Mouse (Mus musculus): ENCODE data around the gene Vegfa. TPM values are rescaled to one million over a fixed set of nuclear protein-coding genes. Genes with fewer than 3 reads are reported as not detected.

Vegfa gene
- polyA plus RNA-seq (2017; shearing (Covaris generic)) = 4.4 TPM

DNA sequence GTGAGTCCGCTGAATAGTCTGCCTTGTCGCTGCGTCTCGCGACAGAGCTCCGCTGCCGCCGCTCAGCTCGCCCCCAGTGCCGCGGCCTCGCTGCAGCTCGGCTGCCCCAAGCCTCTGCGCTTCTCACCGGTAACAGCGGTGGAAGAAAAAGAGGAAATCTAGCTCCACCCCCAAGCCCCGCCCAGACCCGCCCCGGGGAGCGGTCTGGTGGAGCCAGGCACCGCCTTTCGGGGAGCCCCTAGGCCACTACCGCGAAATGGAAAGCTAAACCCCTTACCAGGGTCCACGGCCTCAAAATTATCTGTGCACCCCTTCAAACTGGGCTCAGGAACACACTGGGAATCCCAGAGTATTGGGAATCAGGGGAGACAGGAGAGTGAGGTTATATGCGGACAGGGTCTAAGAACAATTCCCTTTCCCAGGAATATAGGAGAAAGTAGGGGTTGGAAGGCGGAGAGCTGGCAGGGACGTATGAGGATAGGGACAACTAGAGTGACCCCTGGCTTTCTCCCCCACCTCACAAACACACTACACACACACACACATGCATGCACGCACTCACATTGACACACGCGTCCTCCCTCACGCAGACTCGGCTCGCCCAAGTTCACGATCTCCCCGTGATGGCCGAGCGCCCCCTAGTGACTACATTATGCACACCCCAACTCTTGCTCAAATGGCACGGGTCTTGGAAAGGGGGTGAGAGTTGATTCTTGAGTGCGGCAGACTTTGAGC lies at the start of gene Vegfa:
Gene Vegfa (minus strand): TSS at position 113 of the 735 bp plus-strand sequence.

Other genes with a start within 250 kb of the Vegfa start
- 62.7 TPM for gene Mrps18a, start 78.6 kb upstream of the Vegfa start, polyA plus RNA-seq (2017; shearing (Covaris generic))
- not detected for gene Rsph9, start 111.8 kb upstream of the Vegfa start, polyA plus RNA-seq (2017; shearing (Covaris generic))
- 31.5 TPM for gene Mad2l1bp, start 121.2 kb upstream of the Vegfa start, polyA plus RNA-seq (2017; shearing (Covaris generic))
- gene Gtpbp2, start 128.7 kb upstream of the Vegfa start, polyA plus RNA-seq (2017; shearing (Covaris generic)) = 66.2 TPM
- gene Polh, start 170.3 kb upstream of the Vegfa start, polyA plus RNA-seq (2017; shearing (Covaris generic)) = 4.1 TPM
- 25.6 TPM for gene Xpo5, start 170.4 kb upstream of the Vegfa start, polyA plus RNA-seq (2017; shearing (Covaris generic))
- gene Polr1c, start 215.7 kb upstream of the Vegfa start, polyA plus RNA-seq (2017; shearing (Covaris generic)) = 63.9 TPM
- 135 TPM for gene Yipf3, start 215.7 kb upstream of the Vegfa start, polyA plus RNA-seq (2017; shearing (Covaris generic))
- not detected for gene Lrrc73, start 221.2 kb upstream of the Vegfa start, polyA plus RNA-seq (2017; shearing (Covaris generic))